Mouse (Mus musculus): ENCODE results near the gene BC029722. TPM values are rescaled to one million over a fixed set of nuclear protein-coding genes. Genes with fewer than 3 reads are reported as not detected.

BC029722 gene
- polyA plus RNA-seq, 1 experiment from 2014 or later, result 5.6 TPM

Other genes with a start within 250 kb of the BC029722 start
- gene Gss, start 226.6 kb downstream of the BC029722 start, polyA plus RNA-seq (2014; fragmentation: Nextera tagmentation; extraction: Ambion mirVana), result 21.4 and 23.6 TPM in 2 replicates
- gene Myh7b, start 208.2 kb downstream of the BC029722 start, polyA plus RNA-seq (2014; fragmentation: Nextera tagmentation; extraction: Ambion mirVana), result 13.0 and 13.6 TPM in 2 replicates
- 92.4 and 102 TPM in 2 replicates for gene Trpc4ap, start 127.0 kb downstream of the BC029722 start, polyA plus RNA-seq (2014; fragmentation: Nextera tagmentation; extraction: Ambion mirVana)
- 28.6 and 28.8 TPM in 2 replicates for gene Edem2, start 90.0 kb downstream of the BC029722 start, polyA plus RNA-seq (2014; fragmentation: Nextera tagmentation; extraction: Ambion mirVana)
- not detected in 2 replicates for gene Gm17581, start 83.6 kb downstream of the BC029722 start, polyA plus RNA-seq (2014; fragmentation: Nextera tagmentation; extraction: Ambion mirVana)
- gene Procr, start 68.3 kb downstream of the BC029722 start, polyA plus RNA-seq (2014; fragmentation: Nextera tagmentation; extraction: Ambion mirVana), result 8.6 and 9.2 TPM in 2 replicates
- gene Mmp24, start 44.1 kb downstream of the BC029722 start, polyA plus RNA-seq (2014; fragmentation: Nextera tagmentation; extraction: Ambion mirVana), result 0.04 TPM in 1 of 2 replicates, not detected in the other
- gene Eif6, start 7.5 kb upstream of the BC029722 start, polyA plus RNA-seq (2014; fragmentation: Nextera tagmentation; extraction: Ambion mirVana), result 138 and 148 TPM in 2 replicates
- 0.06 and 0.15 TPM in 2 replicates for gene Fam83c, start 15.4 kb upstream of the BC029722 start, polyA plus RNA-seq (2014; fragmentation: Nextera tagmentation; extraction: Ambion mirVana)
- gene Uqcc1, start 110.9 kb upstream of the BC029722 start, polyA plus RNA-seq (2014; fragmentation: Nextera tagmentation; extraction: Ambion mirVana), result 86.7 and 118 TPM in 2 replicates
- not detected in 2 replicates for gene Gm15557, start 121.3 kb upstream of the BC029722 start, polyA plus RNA-seq (2014; fragmentation: Nextera tagmentation; extraction: Ambion mirVana)
- gene Gdf5, start 125.9 kb upstream of the BC029722 start, polyA plus RNA-seq (2014; fragmentation: Nextera tagmentation; extraction: Ambion mirVana), result 0.36 and 0.63 TPM in 2 replicates
- gene Cep250, start 137.0 kb upstream of the BC029722 start, polyA plus RNA-seq (2014; fragmentation: Nextera tagmentation; extraction: Ambion mirVana), result 6.4 and 12.3 TPM in 2 replicates
- 0.80 and 1.1 TPM in 2 replicates for gene 6430550D23Rik, start 188.6 kb upstream of the BC029722 start, polyA plus RNA-seq (2014; fragmentation: Nextera tagmentation; extraction: Ambion mirVana)
- gene Ergic3, start 188.6 kb upstream of the BC029722 start, polyA plus RNA-seq (2014; fragmentation: Nextera tagmentation; extraction: Ambion mirVana), result 170 and 184 TPM in 2 replicates
- gene Fer1l4, start 233.5 kb upstream of the BC029722 start, polyA plus RNA-seq (2014; fragmentation: Nextera tagmentation; extraction: Ambion mirVana), result not detected in 2 replicates
- gene Spag4, start 245.7 kb upstream of the BC029722 start, polyA plus RNA-seq (2014; fragmentation: Nextera tagmentation; extraction: Ambion mirVana), result 2.4 and 3.3 TPM in 2 replicates

Data from heart, embryonic 11.5 days (tissue).